Mouse (Mus musculus) adrenal gland, adult 2 months (tissue): ENCODE measurements around the gene Dll4. TPM values are rescaled to one million over a fixed set of nuclear protein-coding genes. Genes with fewer than 3 reads are reported as not detected.
A peak's percentile ranks its signal among the peaks of the same experiment; 100 is the strongest.

ENCODE experiments used
- DNase-seq: peaks from one replicate; pipeline ENCODE4 v3.0.0; 2021
- polyA plus RNA-seq: library from polyadenylated mRNA; depleted of rRNA; stranded (reverse); fragments of >200 nt; gene quantifications from 2 replicates; pipeline ENCODE4 v1.2.3, GENCODE M21; 2012
- total RNA-seq, 2 experiments: library from RNA; stranded (reverse); gene quantifications; 2 replicates each; pipeline ENCODE4 v1.2.3; 2021

Gene Dll4
- total and polyA plus RNA-seq, 3 experiments, result 5.8 to 14.9 (median 9.8) TPM

DNA sequence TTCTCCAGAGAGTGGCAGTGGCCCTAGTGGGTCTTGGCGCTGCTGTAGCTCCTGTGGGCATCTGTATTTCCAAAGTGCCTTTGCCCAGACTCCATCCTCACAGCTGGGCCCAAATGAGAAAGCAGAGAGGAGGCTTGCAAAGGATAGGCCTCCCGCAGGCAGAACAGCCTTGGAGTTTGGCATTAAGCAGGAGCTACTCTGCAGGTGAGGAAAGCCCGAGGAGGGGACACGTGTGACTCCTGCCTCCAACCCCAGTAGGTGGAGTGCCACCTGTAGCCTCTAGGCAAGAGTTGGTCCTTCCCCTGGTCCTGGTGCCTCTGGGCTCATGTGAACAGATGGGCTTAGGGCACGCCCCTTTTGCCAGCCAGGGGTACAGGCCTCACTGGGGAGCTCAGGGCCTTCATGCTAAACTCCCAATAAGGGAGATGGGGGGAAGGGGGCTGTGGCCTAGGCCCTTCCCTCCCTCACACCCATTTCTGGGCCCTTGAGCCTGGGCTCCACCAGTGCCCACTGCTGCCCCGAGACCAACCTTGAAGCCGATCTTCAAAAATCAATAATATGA, 9.5 kb downstream of the Dll4 start:
- DNase-seq, result no peak

DNA sequence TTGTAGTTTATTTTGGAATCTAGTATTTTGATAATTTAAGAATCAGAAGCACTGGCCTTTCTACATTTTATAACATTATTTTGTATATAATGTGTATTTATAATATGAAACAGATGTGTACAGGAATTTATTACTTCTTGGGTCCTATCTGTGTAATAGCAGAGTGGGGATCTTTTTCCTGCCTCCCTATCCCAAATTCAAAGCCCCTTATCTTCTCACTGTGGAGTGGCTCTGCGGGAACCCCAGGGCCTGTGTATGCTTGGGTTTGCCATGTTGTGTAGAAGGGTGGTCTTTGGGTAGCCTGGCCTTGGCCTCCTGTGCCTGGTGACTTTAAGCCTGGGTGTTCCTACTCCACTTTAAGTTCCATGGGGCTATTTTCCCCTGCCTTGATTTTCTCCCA, 10.0 kb downstream of the Dll4 start:
- no peak for DNase-seq

DNA sequence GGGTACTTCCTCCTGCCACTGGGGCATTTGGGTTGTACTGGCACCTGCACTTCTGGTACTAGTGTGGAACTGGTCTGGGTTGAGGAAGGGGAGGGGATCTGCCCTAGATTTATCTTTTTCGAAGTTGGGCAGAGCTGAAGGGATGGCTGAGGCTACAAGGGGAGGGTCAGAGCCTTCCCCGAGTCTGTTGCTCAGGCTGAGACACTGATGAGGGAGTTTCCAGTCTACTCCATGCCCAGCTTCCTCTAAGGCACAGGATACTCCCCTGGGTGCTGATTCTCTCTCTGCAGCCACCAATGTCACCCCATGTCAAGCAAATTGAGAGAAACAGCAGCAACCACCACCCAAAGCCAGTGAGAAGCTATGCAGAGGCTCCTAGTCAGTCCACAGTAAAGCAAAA, 10.4 kb downstream of the Dll4 start:
- DNase-seq, result no peak

DNA sequence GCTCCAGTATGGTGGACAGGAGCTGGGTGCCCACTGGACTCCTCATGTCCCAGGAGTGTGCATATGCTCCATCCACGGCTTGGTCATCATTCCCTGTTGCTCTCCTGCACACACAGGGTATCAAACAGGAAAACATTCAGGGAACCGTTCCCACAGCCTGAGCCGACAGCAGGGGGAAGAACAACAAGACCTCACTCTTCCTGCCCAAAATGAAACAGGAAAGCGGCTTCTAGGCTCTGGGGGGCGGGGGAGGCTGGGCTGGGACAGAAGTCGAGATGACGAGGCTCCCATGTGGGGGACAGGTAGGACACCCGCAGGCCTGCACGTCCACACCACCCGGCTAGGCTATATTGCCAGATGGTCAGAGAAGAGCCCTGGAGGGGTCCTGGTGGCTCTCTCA, 10.9 kb downstream of the Dll4 start:
- DNase-seq, result no peak

DNA sequence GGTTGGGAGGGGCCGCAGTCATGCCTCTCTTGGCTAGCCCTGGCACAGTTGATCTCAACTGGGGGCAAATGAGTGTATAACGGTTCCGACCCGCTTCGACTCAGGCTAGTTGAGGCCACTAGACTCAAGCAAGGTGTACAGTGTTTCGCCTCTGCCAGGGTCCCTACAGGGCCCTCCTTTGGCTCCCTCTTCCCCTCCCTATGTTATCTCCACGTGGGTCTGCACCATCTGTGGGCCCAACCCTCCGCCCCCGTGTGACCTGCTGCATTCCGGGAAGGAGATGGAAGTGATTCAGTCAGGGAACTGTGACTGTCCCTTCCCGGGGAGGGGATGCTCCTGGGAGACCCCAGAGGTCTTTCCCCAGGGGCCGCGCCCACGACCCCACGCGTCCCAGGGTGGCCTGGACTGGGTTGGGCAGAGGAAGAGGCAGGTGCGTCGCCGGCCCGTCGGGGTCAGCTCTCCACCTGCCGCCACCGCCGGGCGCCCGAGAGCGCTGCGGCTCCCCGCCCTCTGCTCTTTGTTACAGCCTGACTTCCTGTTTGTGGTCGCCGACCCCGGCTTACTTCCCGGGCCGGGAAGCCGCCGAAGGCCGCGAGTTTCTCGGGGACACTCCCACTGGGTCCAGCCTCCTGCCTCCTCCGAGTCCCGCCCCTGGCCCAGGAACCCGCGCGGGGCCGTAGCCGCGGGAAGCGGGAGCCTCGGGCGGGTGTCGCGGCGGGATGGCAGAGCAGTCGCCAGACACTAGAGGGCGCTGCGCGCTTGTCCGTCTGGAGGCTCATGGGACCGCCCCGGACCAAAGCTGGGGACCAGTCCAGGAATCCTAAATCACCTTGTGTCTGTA, 12.1 kb downstream of the Dll4 start:
- peak; percentile 93 for DNase-seq

GRCm38 (mm10) chr2:119344537-119345138, 19.1 kb downstream of the Dll4 start:
- DNase-seq, result no peak

GRCm38 (mm10) chr2:119350555-119351486, 25.2 kb downstream of the Dll4 start, which contains the start of gene Chac1:
Gene Chac1, plus strand, starts transcription at chr2:119351229.
- peak; percentile 98 for DNase-seq

GRCm38 (mm10) chr2:119353707-119354106, 28.1 kb downstream of the Dll4 start:
- no peak for DNase-seq

DNA sequence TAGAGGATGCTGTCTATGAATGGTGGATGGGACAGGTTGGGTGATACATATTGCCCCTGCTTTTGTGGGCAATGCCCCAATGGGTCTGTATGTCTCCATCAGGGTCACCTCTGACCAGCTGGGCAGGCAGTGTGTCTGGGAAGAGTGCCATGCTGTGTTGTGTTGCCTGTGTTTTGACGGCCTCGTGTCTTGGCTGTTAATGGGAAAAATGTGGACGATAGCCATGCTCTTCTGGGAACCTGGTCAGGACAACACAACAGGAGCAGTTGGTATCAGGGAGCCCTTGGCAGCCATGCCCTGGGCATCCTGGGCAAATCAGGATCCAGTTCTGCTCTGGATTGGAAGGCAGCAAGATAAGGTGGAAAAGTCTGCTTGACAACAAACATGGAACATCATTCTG, 29.5 kb downstream of the Dll4 start:
- DNase-seq, result peak; percentile 59

- peak; percentile 30 for DNase-seq
These were observed 30.1 kb downstream of the Dll4 start for GRCm38 (mm10) chr2:119355651-119356050.

DNA sequence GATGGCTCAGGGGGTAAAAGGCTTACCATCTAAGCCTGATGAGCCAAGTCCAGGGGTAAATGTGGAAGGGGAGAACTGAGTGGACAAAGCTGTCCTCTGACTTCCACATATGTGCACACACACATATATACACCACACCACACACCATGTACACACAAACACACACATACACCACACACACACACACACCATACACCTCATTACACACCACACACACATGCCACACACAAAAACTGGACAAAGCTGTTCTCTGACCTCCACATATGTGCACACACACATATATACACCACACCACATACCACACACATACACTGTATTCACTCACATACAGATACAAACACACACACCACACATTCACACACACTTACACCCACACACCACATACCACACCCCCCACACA, 30.7 kb downstream of the Dll4 start:
- DNase-seq, result no peak

DNA sequence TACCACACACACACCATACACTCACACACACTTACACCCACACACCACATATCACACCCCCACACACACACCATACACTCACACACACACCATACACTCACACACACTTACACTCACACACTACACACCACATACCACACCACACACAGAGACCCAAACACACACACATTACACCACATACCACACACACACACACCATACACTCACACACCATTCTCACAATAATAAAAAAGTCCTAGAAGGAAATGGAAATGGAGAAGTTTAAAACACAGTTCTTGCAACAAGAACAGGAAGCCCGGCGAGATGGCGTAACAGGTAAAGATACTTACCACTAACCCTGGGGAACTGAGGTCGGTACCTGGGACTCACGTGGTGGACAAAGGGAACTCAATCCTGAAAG, 31.2 kb downstream of the Dll4 start:
- DNase-seq, result no peak

GRCm38 (mm10) chr2:119358249-119358648, 32.7 kb downstream of the Dll4 start:
- DNase-seq, result no peak

DNA sequence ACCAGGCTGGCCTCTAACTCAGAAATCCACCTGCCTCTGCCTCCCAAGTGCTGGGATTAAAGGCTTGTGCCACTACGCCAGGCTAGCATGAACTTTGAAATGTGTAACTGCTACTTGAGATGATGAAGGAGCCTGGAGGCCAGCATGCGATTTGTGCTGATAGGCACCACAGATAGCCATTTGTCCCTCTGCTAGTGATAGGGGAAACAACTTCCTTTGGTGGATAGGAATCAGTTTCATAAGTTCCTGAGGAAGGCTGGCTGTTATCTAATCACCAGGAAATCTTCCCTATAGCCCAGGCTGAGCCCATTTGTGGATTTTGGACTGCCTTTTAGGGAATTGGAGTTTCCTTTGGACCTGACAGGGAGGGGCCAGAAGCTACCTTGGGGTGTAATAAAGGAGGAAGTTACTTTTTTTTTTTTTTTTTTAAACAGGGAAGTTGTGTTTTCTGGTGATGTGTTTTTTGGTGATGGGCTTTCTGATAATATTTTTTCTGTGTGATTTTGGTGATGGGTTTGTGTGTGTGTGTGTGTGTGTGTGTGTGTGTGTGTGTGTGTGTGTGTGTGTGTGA, 34.2 kb downstream of the Dll4 start:
- DNase-seq, result no peak

DNA sequence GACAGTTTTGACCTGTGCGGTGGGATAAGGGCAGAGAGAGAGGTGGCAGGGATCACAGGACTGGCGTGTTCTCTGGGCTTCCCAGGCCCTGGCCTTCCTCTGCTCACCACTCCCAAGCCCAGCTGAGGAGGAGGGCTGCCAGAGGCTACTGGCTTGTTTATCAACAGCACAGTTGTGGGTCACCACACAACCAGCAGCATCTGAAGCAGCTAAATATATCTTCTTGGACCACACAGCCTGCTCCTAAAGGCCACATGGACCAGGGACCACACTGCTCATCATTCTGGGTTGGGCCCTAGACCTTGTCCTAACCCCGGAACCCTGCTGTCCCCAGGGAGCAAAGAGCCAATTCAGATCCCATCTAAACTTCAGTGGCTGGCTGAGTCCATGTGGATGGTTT, 39.4 kb downstream of the Dll4 start:
- no peak for DNase-seq

DNA sequence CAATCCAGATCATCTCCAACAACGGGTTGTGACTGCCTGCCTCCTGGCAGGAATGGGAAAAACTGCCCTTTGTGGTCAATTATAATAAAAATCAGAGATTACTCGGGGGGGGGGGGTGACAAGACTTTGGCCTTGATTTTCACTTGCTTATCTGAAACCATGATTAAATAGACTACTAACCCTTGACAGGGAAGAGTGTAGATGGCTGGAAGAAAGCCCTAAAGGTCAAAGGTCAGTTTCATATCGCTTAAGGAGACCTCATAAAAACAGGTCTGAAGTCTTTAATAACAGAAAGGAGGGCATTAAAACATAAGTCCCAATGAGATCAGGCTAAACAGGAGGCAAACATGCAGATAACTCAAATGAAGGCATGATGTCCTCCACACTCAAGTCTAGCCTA, 41.8 kb downstream of the Dll4 start:
- DNase-seq, result no peak

DNA sequence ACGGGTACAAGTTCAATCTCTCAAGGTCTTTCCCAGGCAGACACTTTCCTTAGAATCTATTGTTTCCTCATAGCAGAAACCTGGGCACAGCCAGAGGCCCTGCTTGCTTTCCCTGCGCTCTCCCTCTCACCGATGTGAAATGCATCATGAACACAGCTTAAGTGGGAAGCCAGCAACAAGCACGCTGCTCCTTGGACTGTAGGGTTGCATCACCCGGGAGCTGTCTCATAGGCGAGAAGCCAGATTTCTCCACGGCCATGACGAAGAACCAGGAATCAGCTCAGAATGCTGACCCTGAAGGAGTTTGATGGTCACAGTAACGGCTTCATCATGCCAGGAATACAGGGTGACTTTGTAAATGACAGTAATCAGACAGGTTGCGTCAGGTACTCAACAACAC, 44.5 kb downstream of the Dll4 start:
- DNase-seq, result peak; percentile 81

- DNase-seq, result no peak
These were observed 51.7 kb downstream of the Dll4 start for GRCm38 (mm10) chr2:119377286-119377685.

GRCm38 (mm10) chr2:119377826-119378225, 52.2 kb downstream of the Dll4 start:
- no peak for DNase-seq

GRCm38 (mm10) chr2:119379455-119379854, 53.9 kb downstream of the Dll4 start:
- peak; percentile 45 for DNase-seq
